In genomic region chr7:96983660-96984347, GRCm38 (mm10) we compare ENCODE assay signal across 7 mouse cellular contexts. TPM values are rescaled to one million over a fixed set of nuclear protein-coding genes. Genes with fewer than 3 reads are reported as not detected.
DNase-seq lines count a peak whose midpoint lies in the region; ATAC-seq lines count a peak whose summit lies in the region.

No protein-coding gene starts in this region.

- H3K4me2 ChIP-seq in heart, embryonic 12.5 days = no peak overlapping the region
- H3K4me2 ChIP-seq in limb, embryonic 13.5 days (replicated peaks) = no peak overlapping the region

- H3K4me1 ChIP-seq in heart, embryonic 12.5 days (replicated peaks) = peaks cover 38% of the 10 kb centered on the region
- H3K4me1 ChIP-seq in limb, embryonic 13.5 days = peaks cover 27% of the 10 kb centered on the region

- H3K4me3 ChIP-seq in heart, embryonic 12.5 days = no peak overlapping the region
- no peak overlapping the region for H3K4me3 ChIP-seq in limb, embryonic 13.5 days

- 46% methylated on average over 7 of the region's 7 CpGs for WGBS in heart, embryonic 12.5 days
- 30% methylated on average over 7 of the region's 7 CpGs for WGBS in limb, embryonic 13.5 days

- H3K9ac ChIP-seq in heart, embryonic 12.5 days = no peak overlapping the region
- no peak overlapping the region for H3K9ac ChIP-seq in limb, embryonic 13.5 days

- H3K27me3 ChIP-seq in heart, embryonic 12.5 days (replicated peaks) = no peaks in the 10 kb centered on the region
- H3K27me3 ChIP-seq in limb, embryonic 13.5 days = no peaks in the 10 kb centered on the region

- peak overlapping the region; percentile 56; the same call in 1 of the 2 replicates for H3K27ac ChIP-seq in heart, embryonic 12.5 days (ENCODE audit: poor library complexity, severe bottlenecking)
- peak overlapping the region; percentile 48; the same call in 1 of the 2 replicates for H3K27ac ChIP-seq in limb, embryonic 13.5 days

- ATAC-seq in heart, embryonic 12.5 days (ENCODE audit: insufficient number of reproducible peaks, low FRiP score) = no peak
- 0 out of 2 replicates have a peak, but pooled peaks have one; percentile 29 for ATAC-seq in limb, embryonic 13.5 days (ENCODE audit: low FRiP score, low read depth)
- ATAC-seq in monocyte, adult 5-6 weeks (replicated peaks; ENCODE audit: insufficient number of reproducible peaks, low FRiP score, low TSS enrichment, poor library complexity, severe bottlenecking) = no peak

- no peaks in the 10 kb centered on the region for H3K36me3 ChIP-seq in heart, embryonic 12.5 days
- H3K36me3 ChIP-seq in limb, embryonic 13.5 days = no peaks in the 10 kb centered on the region

- DNase-seq in right cerebral cortex, adult 2 months (ENCODE audit: low spot score in 2 of 2) = peak; percentile 35 to 39
- DNase-seq in right cerebral cortex, postnatal 10 days (ENCODE audit: low spot score in 2 of 2) = no peak
- peak; percentile 12 to 38 for DNase-seq in right cerebral cortex, postnatal 36 days (ENCODE audit: low spot score in 2 of 2)
- no peak for DNase-seq in thymus, postnatal 25 days

- no peaks in the 10 kb centered on the region for H3K9me3 ChIP-seq in heart, embryonic 12.5 days (replicated peaks)
- no peaks in the 10 kb centered on the region for H3K9me3 ChIP-seq in limb, embryonic 13.5 days

RNA-seq across cellular contexts. Expression of gene Nars2, which starts 32.5 kb away (rescaled TPM):
- 17.8 and 19.2 TPM in 2 replicates for polyA plus RNA-seq in heart, embryonic 12.5 days (2016; fragmentation: Nextera tagmentation; extraction: Ambion mirVana)
- 21.9 and 24.6 TPM in 2 replicates for polyA plus RNA-seq in limb, embryonic 13.5 days (2015; fragmentation: Nextera tagmentation; extraction: Ambion mirVana)
- 2.1 to 8.2 TPM (median 2.6 TPM) in 3 replicates for total RNA-seq in monocyte, adult 5-6 weeks (2017)

Comparison
In these comparisons a context has a peak if more than half of its experiments do, and no peak if none do; other contexts are left out.
1. DNase-seq: peak in right cerebral cortex, adult 2 months (2 of 2) and right cerebral cortex, postnatal 36 days (2 of 2); none in right cerebral cortex, postnatal 10 days (0 of 2) and thymus, postnatal 25 days (single experiment).